Mouse (Mus musculus) cortical plate, adult 2 months (tissue): ENCODE data around the gene 9230104L09Rik. TPM values are rescaled to one million over a fixed set of nuclear protein-coding genes. Genes with fewer than 3 reads are reported as not detected.

Experiments
- H3K27ac ChIP-seq: fragments of 200-500 bp; 2 replicates; pipeline ENCODE4 v1.5.1; 2012; ENCODE audit warnings: low read length, control low read depth, inconsistent platforms; ENCODE audit not compliant: insufficient read depth
- H3K4me1 ChIP-seq: fragments of 200-500 bp; 2 replicates; pipeline ENCODE4 v1.6.1; 2011; ENCODE audit warnings: low read length; ENCODE audit not compliant: control insufficient read depth, insufficient read depth
- H3K4me3 ChIP-seq: fragments of 200-500 bp; 2 replicates; pipeline ENCODE4 v1.5.1; 2011; ENCODE audit warnings: mild to moderate bottlenecking, low read length, control low read depth; ENCODE audit not compliant: insufficient read depth
- CTCF ChIP-seq: fragments of 200-500 bp; IDR thresholded peaks from 2 replicates; pipeline ENCODE4 v1.5.1; 2011; ENCODE audit warnings: mild to moderate bottlenecking, control low read depth, low read length; ENCODE audit not compliant: insufficient read depth; ENCODE audit errors: extremely low read depth
- POLR2A ChIP-seq: fragments of 200-500 bp; IDR thresholded peaks from 2 replicates; pipeline ENCODE4 v1.6.1; 2011; ENCODE audit warnings: mild to moderate bottlenecking, low read length, control low read depth; ENCODE audit not compliant: insufficient read depth; ENCODE audit errors: extremely low read depth
- polyA plus RNA-seq: library from polyadenylated mRNA; depleted of rRNA; stranded (reverse); fragments of >200 nt; gene quantifications from 2 replicates; pipeline ENCODE4 v1.2.3, GENCODE M21; 2012

9230104L09Rik gene
- polyA plus RNA-seq, 1 experiment, result not detected

DNA sequence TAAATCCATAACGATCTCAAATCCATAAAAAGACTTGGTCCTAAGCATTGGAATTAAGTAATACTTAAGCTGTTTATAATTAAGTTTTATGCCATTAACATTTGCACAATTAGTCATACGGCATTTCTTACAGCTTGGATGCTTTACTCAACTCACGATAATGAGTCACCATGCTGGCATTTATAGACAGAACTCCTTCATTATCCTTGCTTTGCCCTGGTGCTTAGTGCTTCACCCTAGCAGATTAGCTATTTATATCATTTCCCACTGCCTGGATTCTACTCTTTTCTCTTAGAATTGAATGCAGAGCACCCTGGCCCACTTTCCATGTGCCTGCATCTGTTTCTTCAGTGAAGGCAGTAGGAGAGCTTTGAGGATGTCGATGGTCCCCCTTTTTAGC is 7.3 kb downstream of the 9230104L09Rik start:
- TF ChIP-seq CTCF (no peak), POLR2A (no peak)
- H3K4me1 ChIP-seq, result peaks cover 1% of the 10 kb centered on the region; the same call in 1 of the 2 replicates
- H3K4me3 ChIP-seq, result no peak overlapping the region
- no peak overlapping the region for H3K27ac ChIP-seq

- Histone ChIP-seq H3K4me1 (peaks cover 1% of the 10 kb centered on the region; the same call in 1 of the 2 replicates), H3K27ac (no peak overlapping the region), H3K4me3 (no peak overlapping the region)
- no peak for TF ChIP-seq POLR2A
- TF ChIP-seq CTCF, result no peak
Observed at GRCm38 (mm10) chr2:148856630-148857400, 8.0 kb downstream of the 9230104L09Rik start.

- no peaks in the 10 kb centered on the region for H3K4me1 ChIP-seq
- TF ChIP-seq CTCF (peak; percentile 75), POLR2A (no peak)
- H3K27ac ChIP-seq, result no peak overlapping the region
- H3K4me3 ChIP-seq, result no peak overlapping the region
Observed at GRCm38 (mm10) chr2:148851116-148851906, 13.5 kb downstream of the 9230104L09Rik start.

GRCm38 (mm10) chr2:148839224-148839623 is 25.6 kb downstream of the 9230104L09Rik start:
- Histone ChIP-seq H3K4me3 (no peak overlapping the region), H3K4me1 (no peaks in the 10 kb centered on the region), H3K27ac (no peak overlapping the region)
- no peak for TF ChIP-seq CTCF
- no peak for TF ChIP-seq POLR2A

DNA sequence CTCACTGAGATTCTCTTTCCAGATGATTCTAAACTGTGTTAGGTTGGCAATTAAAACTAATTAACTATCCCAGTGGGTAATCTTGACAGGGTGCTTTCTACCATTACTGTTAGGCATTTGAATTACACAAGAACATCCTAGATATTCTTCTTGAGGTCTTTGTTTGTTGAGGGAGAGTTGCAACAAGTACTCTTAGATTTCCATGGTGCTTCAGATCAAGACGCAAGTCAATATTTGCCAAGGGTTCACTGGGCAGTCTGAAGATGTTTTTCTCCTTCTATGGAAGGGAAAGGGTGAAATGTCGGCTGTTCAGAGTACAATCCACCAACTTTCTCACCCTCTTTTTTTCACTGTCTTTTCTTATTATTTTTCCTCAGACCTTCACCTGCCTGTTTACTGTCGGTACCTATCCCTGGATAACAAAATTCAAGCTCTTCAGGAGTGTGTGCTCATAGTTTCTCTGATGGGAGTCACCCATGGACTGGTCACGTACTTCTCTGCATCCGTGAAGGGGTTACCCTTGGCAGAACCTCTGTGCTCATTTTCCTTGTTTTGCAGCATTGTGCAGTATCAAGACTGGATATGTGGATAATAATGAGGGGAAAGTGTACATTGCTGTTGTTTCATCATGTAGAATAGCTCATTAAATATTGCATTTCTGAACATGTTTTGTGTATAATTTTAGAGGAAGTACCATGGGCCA is 26.6 kb downstream of the 9230104L09Rik start:
- H3K27ac ChIP-seq, result no peak overlapping the region
- H3K4me3 ChIP-seq, result no peak overlapping the region
- TF ChIP-seq CTCF, result no peak
- TF ChIP-seq POLR2A, result no peak
- no peaks in the 10 kb centered on the region for H3K4me1 ChIP-seq

- Histone ChIP-seq H3K4me3 (no peak within 1 kb of the TSS), H3K27ac (no peak within 1 kb of the TSS), H3K4me1 (no peaks in the 10 kb centered on the region)
- TF ChIP-seq POLR2A (no peak), CTCF (no peak)
Observed at GRCm38 (mm10) chr2:148834912-148835311, 29.9 kb downstream of the 9230104L09Rik start, which contains the start of gene Cst9. Cst9 (plus strand) TSS chr2:148835147.

- Histone ChIP-seq H3K4me3 (no peak overlapping the region), H3K4me1 (no peaks in the 10 kb centered on the region), H3K27ac (no peak overlapping the region)
- TF ChIP-seq POLR2A (no peak), CTCF (no peak)
Observed at GRCm38 (mm10) chr2:148825986-148826385, 38.9 kb downstream of the 9230104L09Rik start.

- TF ChIP-seq CTCF (no peak), POLR2A (no peak)
- no peaks in the 10 kb centered on the region for H3K4me1 ChIP-seq
- H3K4me3 ChIP-seq, result no peak within 1 kb of the TSS
- no peak within 1 kb of the TSS for H3K27ac ChIP-seq
Observed at GRCm38 (mm10) chr2:148819909-148820308, 44.9 kb downstream of the 9230104L09Rik start, which contains the start of gene Cst13. Cst13 (plus strand) TSS chr2:148820081.

GRCm38 (mm10) chr2:148806696-148807095 is 58.1 kb downstream of the 9230104L09Rik start:
- no peak for TF ChIP-seq CTCF
- no peak for TF ChIP-seq POLR2A
- Histone ChIP-seq H3K4me1 (no peaks in the 10 kb centered on the region), H3K27ac (no peak overlapping the region), H3K4me3 (no peak overlapping the region)

GRCm38 (mm10) chr2:148801491-148801921 is 63.3 kb downstream of the 9230104L09Rik start:
- Histone ChIP-seq H3K4me1 (no peaks in the 10 kb centered on the region), H3K27ac (no peak overlapping the region)

More at GRCm38 (mm10) chr2:148801491-148801921, 63.3 kb downstream of the 9230104L09Rik start:
- no peak for TF ChIP-seq POLR2A
- no peak for TF ChIP-seq CTCF
- H3K4me3 ChIP-seq, result no peak overlapping the region
